Mouse (Mus musculus): Measurements from ENCODE around the gene Vmn2r15.

The Vmn2r15 gene

DNA sequence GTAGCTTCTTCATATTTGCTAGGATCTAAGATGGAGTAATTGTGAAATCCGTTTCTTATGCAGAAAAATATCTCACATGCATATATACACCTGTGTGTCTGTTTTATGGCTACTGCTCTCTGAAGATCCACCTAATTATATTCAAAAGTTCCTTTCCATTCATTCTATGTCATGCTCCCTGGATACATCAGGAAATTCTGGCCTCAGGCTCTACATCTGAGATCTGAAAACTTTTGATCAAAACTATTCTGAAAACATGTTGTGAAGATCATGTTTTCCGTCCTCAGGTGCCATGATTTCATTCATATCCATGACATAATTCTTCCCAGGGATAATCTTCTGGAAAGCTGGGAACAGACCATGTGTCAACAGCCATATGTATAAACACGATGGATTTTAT lies at the start of gene Vmn2r15:
Gene Vmn2r15 (minus strand): TSS at position 101 of the 400 bp plus-strand sequence.
- no peak for DNase-seq

DNA sequence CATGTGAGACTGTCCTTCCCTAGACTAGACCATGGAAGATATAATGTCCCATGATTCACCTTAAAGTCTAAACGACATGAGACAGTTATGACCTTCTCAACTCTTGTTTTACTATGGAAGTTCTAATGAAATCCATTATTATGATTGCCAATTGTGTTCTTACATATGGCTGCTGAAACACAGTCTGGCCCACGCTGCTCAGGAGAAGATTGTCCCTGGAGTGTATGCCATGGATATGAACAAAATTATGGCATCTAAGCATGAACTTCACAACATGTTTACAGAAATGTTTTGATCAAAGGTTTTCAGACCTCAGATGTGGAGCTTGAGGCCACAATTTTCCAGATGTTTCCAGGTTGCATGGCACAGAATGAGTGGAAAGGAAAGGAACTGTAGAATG lies 32.4 kb upstream of the Vmn2r15 start, which contains the start of gene Vmn2r16:
Gene Vmn2r16 (plus strand): TSS at position 301 of the 400 bp plus-strand sequence.
- DNase-seq: no peak

DNA sequence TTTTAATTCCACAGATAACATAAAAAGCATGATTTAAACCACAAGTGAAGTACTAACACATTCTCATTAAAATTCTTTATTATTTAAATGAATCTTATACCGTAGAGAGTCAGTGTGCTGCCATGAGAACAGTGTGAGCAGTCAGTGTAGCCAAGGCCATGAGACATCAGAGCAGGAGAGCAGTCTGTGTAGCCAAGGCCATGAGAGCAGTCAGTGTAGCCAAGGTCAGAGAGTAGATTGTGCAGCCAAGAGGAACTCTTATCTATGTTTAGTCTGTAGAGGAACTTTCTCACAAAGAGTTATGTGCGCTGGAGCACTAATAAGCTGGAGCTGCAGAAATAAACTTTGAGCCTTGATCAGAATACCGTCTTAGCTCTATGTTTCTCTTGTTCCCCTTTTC lies 2.8 kb downstream of the Vmn2r15 start:
- no peak for DNase-seq

All from right cerebral cortex, postnatal 4 days (tissue).